Mouse (Mus musculus): ENCODE data around the gene Grip1. TPM values are rescaled to one million over a fixed set of nuclear protein-coding genes. Genes with fewer than 3 reads are reported as not detected.
A peak's percentile ranks its signal among the peaks of the same experiment; 100 is the strongest.

The Grip1 gene
- polyA plus RNA-seq, 1 experiment from 2014 or later = 0.87 TPM

DNA sequence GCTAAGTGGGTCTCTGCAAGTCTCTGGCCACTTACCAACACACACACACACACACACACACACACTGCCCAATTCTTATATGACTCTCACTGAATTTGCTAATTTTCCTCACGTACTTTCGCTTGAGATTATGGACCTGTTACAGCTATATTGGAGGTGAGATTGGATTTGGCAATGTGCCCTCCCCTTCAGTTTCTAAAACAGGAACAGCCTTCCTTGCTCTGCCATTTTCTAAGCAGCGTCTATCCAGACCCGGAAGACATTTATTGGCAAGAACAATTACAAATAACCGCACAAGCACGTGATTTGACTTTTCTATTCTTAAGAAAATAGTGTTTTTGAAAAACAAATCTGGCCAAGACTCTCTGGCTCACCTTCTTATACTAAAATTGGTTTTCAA, 590.6 kb downstream of the Grip1 start:
- no peaks in the 10 kb centered on the region for H3K9me3 ChIP-seq (ENCODE audit: low read length)
- 88% methylated on average over 6 of the region's 6 CpGs for WGBS

DNA sequence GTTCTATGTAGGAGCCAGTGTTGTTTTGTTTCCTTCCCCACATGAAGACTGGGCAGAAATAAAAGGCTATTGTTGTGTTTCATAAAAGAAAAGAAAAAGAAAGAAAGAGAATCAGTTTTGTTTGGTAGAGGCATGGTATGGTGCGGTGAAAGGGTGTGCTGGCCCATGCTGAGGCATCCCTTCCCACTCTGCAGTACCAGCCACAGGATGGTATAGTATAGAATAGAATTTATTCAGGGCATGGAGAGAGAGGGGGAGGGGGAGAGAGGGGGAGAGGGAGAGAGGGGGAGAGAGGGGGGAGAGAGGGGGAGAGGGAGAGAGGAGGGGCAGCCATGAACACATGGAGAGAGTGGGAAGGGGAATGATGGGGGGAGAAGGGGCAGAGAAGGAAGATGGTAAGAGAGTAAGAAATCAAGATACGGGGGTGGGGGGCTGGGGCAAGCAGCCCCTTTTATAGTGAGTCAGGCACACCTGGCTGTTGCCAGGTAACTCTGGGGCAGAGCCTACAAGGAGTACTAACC, 591.1 kb downstream of the Grip1 start:
- no peak for TF ChIP-seq CTCF (IDR thresholded peaks at IDR 0.05)
- TF ChIP-seq EP300 (IDR thresholded peaks at IDR 0.05) = no peak
- 84% methylated on average over 2 of the region's 2 CpGs for WGBS
- Histone ChIP-seq H3K9ac (replicated peaks; ENCODE audit: low read depth) (no peak overlapping the region), H3K27me3 (replicated peaks; ENCODE audit: insufficient read depth, low read length) (no peaks in the 10 kb centered on the region), H3K36me3 (ENCODE audit: insufficient read depth, low read length) (no peaks in the 10 kb centered on the region), H3K27ac (ENCODE audit: low read length) (no peak overlapping the region), H3K4me3 (ENCODE audit: low read depth, low read length) (no peak overlapping the region), H3K4me1 (ENCODE audit: insufficient read depth, low read depth, low read length) (no peaks in the 10 kb centered on the region), H3K9me3 (ENCODE audit: low read length) (no peaks in the 10 kb centered on the region), H3K4me2 (replicated peaks; ENCODE audit: low read depth, low read length) (no peak overlapping the region)
- ATAC-seq = no peak
- no peak for DNase-seq (ENCODE audit: low spot score)

More for the DNA sequence above, 590.6 kb downstream of the Grip1 start:
- H3K4me3 ChIP-seq (ENCODE audit: low read depth, low read length) = no peak overlapping the region
- TF ChIP-seq EP300 (IDR thresholded peaks at IDR 0.05) (no peak), CTCF (IDR thresholded peaks at IDR 0.05) (no peak)
- H3K4me2 ChIP-seq (replicated peaks; ENCODE audit: low read depth, low read length) = no peak overlapping the region
- DNase-seq (ENCODE audit: low spot score) = no peak
- no peak overlapping the region for H3K9ac ChIP-seq (replicated peaks; ENCODE audit: low read depth)
- H3K27ac ChIP-seq (ENCODE audit: low read length) = no peak overlapping the region
- no peaks in the 10 kb centered on the region for H3K4me1 ChIP-seq (ENCODE audit: insufficient read depth, low read depth, low read length)
- no peaks in the 10 kb centered on the region for H3K36me3 ChIP-seq (ENCODE audit: insufficient read depth, low read length)
- no peaks in the 10 kb centered on the region for H3K27me3 ChIP-seq (replicated peaks; ENCODE audit: insufficient read depth, low read length)
- ATAC-seq = no peak

DNA sequence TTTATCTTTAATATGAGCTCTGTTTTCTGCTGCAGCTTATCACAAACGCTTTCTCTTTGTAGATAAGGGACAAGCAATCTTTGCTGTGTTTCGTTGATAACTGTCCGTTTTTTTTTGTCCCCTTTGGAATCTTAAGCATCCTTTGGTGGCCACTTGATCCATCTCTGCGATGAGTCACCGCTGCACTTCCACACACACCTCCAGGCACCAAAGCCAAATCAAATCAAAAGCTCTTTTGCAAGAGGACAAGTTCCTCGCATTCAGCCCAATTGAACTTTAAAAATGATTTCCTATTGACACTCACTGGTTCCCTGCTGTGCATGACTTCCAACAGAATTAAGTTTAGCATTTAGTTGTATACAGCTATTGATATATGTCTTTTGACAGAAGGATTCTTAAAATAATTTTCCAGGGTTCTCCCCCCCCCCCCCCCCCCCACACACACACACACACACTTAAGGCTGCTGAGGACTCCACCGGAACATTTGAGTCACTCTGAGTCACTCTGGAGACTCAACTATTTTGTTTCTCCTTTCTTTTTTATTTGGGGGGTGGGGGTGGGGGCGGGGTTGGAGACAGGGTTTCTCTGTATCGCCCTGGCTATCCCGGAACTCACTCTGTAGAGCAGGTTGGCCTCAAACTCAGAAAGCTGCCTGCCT, 607.1 kb downstream of the Grip1 start:
- 43% methylated on average over 10 of the region's 10 CpGs for WGBS
- Histone ChIP-seq H3K27ac (ENCODE audit: low read length) (no peak overlapping the region), H3K4me2 (replicated peaks; ENCODE audit: low read depth, low read length) (no peak overlapping the region), H3K9me3 (ENCODE audit: low read length) (no peaks in the 10 kb centered on the region), H3K27me3 (replicated peaks; ENCODE audit: insufficient read depth, low read length) (no peaks in the 10 kb centered on the region), H3K4me3 (ENCODE audit: low read depth, low read length) (no peak overlapping the region), H3K36me3 (ENCODE audit: insufficient read depth, low read length) (no peaks in the 10 kb centered on the region), H3K4me1 (ENCODE audit: insufficient read depth, low read depth, low read length) (no peaks in the 10 kb centered on the region), H3K9ac (replicated peaks; ENCODE audit: low read depth) (no peak overlapping the region)
- DNase-seq (ENCODE audit: low spot score) (peak; percentile 39), ATAC-seq (peak; percentile 57)
- TF ChIP-seq CTCF (IDR thresholded peaks at IDR 0.05) (no peak), EP300 (IDR thresholded peaks at IDR 0.05) (no peak)

DNA sequence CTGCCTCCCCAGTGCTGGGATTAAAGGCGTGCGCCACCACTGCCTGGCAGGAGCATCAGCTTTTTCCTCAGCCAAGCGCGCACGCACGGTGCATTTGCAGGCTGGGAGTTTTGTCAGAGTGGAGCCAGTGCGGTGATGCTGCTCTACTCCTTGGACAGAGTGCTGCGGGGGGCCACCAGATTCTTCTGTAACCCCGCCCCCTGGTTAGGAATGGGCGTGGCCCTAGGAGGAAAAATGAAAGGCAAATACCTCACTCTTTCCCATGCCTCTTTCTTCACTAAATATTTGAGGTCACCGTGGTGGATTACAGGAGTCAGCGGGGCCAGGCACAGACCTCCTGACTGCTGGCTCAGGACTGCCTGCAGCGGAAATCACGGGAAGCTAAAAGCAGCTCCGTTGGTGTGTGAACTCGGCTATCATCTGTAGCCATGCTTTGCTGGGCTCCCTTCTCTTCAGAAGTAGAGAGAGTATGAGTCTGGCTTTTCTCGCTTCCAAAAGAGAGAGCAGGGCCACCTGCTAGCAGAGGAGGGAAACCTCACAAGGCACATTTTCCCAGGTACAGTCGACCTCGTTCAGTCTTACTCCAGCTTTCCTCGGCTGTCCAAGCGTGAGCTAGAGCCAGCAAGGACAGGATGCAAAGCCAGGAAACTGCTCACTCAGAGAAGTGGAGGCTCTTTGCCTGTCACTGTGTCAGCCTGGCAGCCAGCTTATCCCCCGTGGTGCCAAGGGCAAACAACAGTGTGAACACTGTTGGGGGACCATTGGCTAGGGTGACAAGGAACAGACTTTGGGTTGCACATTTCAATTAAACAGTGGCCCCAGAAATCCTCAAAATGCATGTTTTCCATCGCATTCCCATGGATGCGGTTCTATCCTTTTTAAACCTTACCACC, 607.9 kb downstream of the Grip1 start:
- Histone ChIP-seq H3K9ac (replicated peaks; ENCODE audit: low read depth) (no peak overlapping the region), H3K36me3 (ENCODE audit: insufficient read depth, low read length) (no peaks in the 10 kb centered on the region), H3K27me3 (replicated peaks; ENCODE audit: insufficient read depth, low read length) (no peaks in the 10 kb centered on the region), H3K9me3 (ENCODE audit: low read length) (no peaks in the 10 kb centered on the region), H3K27ac (ENCODE audit: low read length) (no peak overlapping the region), H3K4me2 (replicated peaks; ENCODE audit: low read depth, low read length) (0 out of 2 replicates have a peak overlapping the region, but pooled peaks have one; percentile 8), H3K4me3 (ENCODE audit: low read depth, low read length) (no peak overlapping the region), H3K4me1 (ENCODE audit: insufficient read depth, low read depth, low read length) (no peaks in the 10 kb centered on the region)
- no peak for ATAC-seq
- DNase-seq (ENCODE audit: low spot score) = peak; percentile 5
- 68% methylated on average over 24 of the region's 24 CpGs for WGBS
- TF ChIP-seq EP300 (IDR thresholded peaks at IDR 0.05) (no peak), CTCF (IDR thresholded peaks at IDR 0.05) (no peak)

DNA sequence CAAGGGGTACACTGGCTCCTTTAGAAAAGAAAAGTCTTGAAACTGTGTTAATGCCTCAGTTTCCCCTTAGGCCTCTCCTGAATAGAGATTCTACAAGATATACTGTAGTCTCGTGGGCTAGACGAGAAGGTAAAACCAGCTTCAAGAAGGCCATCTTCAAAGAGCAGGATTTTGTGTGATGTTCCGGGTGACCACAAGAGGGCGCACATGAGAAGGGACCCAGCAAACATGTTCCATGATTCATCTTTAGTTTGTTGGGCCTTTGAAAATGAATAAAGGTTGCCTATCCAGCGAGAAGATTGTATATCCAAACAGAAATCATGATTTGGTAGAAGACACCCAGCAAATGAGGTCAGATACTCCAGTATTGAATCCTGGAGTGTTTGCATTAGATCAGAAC, 610.8 kb downstream of the Grip1 start:
- Histone ChIP-seq H3K4me3 (ENCODE audit: low read depth, low read length) (no peak overlapping the region), H3K27me3 (replicated peaks; ENCODE audit: insufficient read depth, low read length) (no peaks in the 10 kb centered on the region), H3K27ac (ENCODE audit: low read length) (no peak overlapping the region), H3K9me3 (ENCODE audit: low read length) (no peaks in the 10 kb centered on the region), H3K4me2 (replicated peaks; ENCODE audit: low read depth, low read length) (no peak overlapping the region), H3K9ac (replicated peaks; ENCODE audit: low read depth) (no peak overlapping the region), H3K36me3 (ENCODE audit: insufficient read depth, low read length) (no peaks in the 10 kb centered on the region), H3K4me1 (ENCODE audit: insufficient read depth, low read depth, low read length) (no peaks in the 10 kb centered on the region)
- DNase-seq (ENCODE audit: low spot score) (peak; percentile 67), ATAC-seq (no peak)
- 17% methylated on average over 5 of the region's 5 CpGs for WGBS
- peak; percentile 90 for TF ChIP-seq CTCF (IDR thresholded peaks at IDR 0.05)
- TF ChIP-seq EP300 (IDR thresholded peaks at IDR 0.05) = no peak

DNA sequence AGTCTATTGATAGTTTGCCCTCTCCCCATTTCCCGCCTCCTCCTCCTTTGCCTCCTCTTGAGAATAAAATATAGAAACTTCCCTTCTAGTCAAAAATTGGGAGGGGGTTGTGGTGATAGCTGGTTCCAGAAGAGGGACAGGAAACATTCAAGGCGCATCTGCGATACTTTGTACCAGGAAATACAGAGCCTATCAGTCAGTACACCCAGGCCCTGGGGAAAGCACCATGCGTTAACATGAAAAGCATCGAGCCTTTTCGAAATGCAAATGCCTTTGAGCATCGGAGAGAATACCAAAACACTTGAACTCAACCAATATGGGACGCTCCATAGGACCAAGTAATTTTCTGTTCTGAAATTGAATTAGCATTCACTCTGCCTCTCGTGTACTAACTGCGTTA, 612.7 kb downstream of the Grip1 start:
- TF ChIP-seq CTCF (IDR thresholded peaks at IDR 0.05) (no peak), EP300 (IDR thresholded peaks at IDR 0.05) (no peak)

More for the DNA sequence above, 612.7 kb downstream of the Grip1 start:
- H3K27ac ChIP-seq (ENCODE audit: low read length) = no peak overlapping the region
- no peak overlapping the region for H3K4me2 ChIP-seq (replicated peaks; ENCODE audit: low read depth, low read length)
- no peak overlapping the region for H3K9ac ChIP-seq (replicated peaks; ENCODE audit: low read depth)
- no peaks in the 10 kb centered on the region for H3K27me3 ChIP-seq (replicated peaks; ENCODE audit: insufficient read depth, low read length)
- no peaks in the 10 kb centered on the region for H3K4me1 ChIP-seq (ENCODE audit: insufficient read depth, low read depth, low read length)
- 93% methylated on average over 10 of the region's 10 CpGs for WGBS
- no peaks in the 10 kb centered on the region for H3K9me3 ChIP-seq (ENCODE audit: low read length)
- no peak overlapping the region for H3K4me3 ChIP-seq (ENCODE audit: low read depth, low read length)
- DNase-seq (ENCODE audit: low spot score) (no peak), ATAC-seq (no peak)
- no peaks in the 10 kb centered on the region for H3K36me3 ChIP-seq (ENCODE audit: insufficient read depth, low read length)
